1 mouse cellular context compared by ENCODE assay signal in genomic region chr11:98740393-98741050, GRCm38 (mm10).
TF ChIP-seq lines count a peak whose summit lies in the region.

TSS of gene Thra (plus strand) at chr11:98740638.

TF ChIP-seq in MEL, 35 proteins besides CTCF, POLR2A, EP300 and RAD21 (continued from another document):
- TF ChIP-seq NRF1 (IDR thresholded peaks at IDR 0.05; ENCODE audit: insufficient read depth, low read depth, low read length, poor library complexity, severe bottlenecking), result peak; percentile 75
- peak; percentile 92 for TF ChIP-seq MXI1 (IDR thresholded peaks at IDR 0.05; ENCODE audit: low read depth, low read length)
- TF ChIP-seq UBTF (IDR thresholded peaks at IDR 0.05; ENCODE audit: borderline replicate concordance, insufficient read depth, low read depth, low read length), result no peak
- no peak for TF ChIP-seq TAL1 (IDR thresholded peaks at IDR 0.05; ENCODE audit: low read length)
- TF ChIP-seq GATA1 (IDR thresholded peaks at IDR 0.05; ENCODE audit: low read depth, low read length), result no peak
- peak; percentile 92 for TF ChIP-seq MAX (IDR thresholded peaks at IDR 0.05; ENCODE audit: low read length)
- peak; percentile 56 for TF ChIP-seq HCFC1 (IDR thresholded peaks at IDR 0.05; ENCODE audit: low read depth, low read length)
- 0 out of 2 replicates have a peak, but pooled peaks have one; percentile 8 for TF ChIP-seq MAFK (IDR thresholded peaks at IDR 0.05; ENCODE audit: borderline replicate concordance, low read depth, low read length)
- TF ChIP-seq ELF1 (IDR thresholded peaks at IDR 0.05; ENCODE audit: low read depth, low read length), result peak; percentile 59; the same call in 1 of the 2 replicates
- peak; percentile 88 for TF ChIP-seq MYC (IDR thresholded peaks at IDR 0.05; ENCODE audit: low read depth, low read length)
- TF ChIP-seq SIN3A (IDR thresholded peaks at IDR 0.05; ENCODE audit: low read length), result peak; percentile 62; the same call in 1 of the 2 replicates
- no peak for TF ChIP-seq POLR2AphosphoS5 (IDR thresholded peaks at IDR 0.05; ENCODE audit: borderline replicate concordance, low read depth, low read length)
- peak; percentile 73 for TF ChIP-seq NELFE (IDR thresholded peaks at IDR 0.05; ENCODE audit: low read depth, low read length)
- TF ChIP-seq RCOR1 (IDR thresholded peaks at IDR 0.05; ENCODE audit: low read depth, low read length), result peak; percentile 7; the same call in 1 of the 2 replicates
- TF ChIP-seq BHLHE40 (IDR thresholded peaks at IDR 0.05; ENCODE audit: borderline replicate concordance, low read depth, low read length), result peak; percentile 97
- peak; percentile 16; the same call in 1 of the 2 replicates for TF ChIP-seq ZC3H11A (IDR thresholded peaks at IDR 0.05; ENCODE audit: low read depth, low read length)
- TF ChIP-seq KAT2A (conservative IDR thresholded peaks at IDR 0.05; ENCODE audit: low read depth, low read length), result no peak; the same call in 1 of the 2 replicates
- TF ChIP-seq E2F4 (IDR thresholded peaks at IDR 0.05; ENCODE audit: borderline replicate concordance, low read depth, low read length), result no peak
- no peak for TF ChIP-seq CHD2 (IDR thresholded peaks at IDR 0.05; ENCODE audit: low read length)
- no peak for TF ChIP-seq MYB (IDR thresholded peaks at IDR 0.05; ENCODE audit: low read depth, low read length)
- TF ChIP-seq SMC3 (IDR thresholded peaks at IDR 0.05; ENCODE audit: low read depth, low read length), result peak; percentile 24; the same call in 1 of the 2 replicates
